Mouse (Mus musculus) CH12.LX (cell line): ENCODE results near the gene Ppp1r35. TPM values are rescaled to one million over a fixed set of nuclear protein-coding genes. Genes with fewer than 3 reads are reported as not detected.

Source experiments
- DNase-seq: peaks from one replicate; pipeline ENCODE4 v3.0.0-alpha.2; 2013; ENCODE audit errors: extremely low read depth
- H3K27ac ChIP-seq: 2 replicates; pipeline ENCODE4 v1.5.1; 2012; ENCODE audit warnings: low read depth, mild to moderate bottlenecking, control low read depth, moderate library complexity; ENCODE audit not compliant: insufficient read depth
- H3K27me3 ChIP-seq: replicated peaks from 2 replicates; pipeline ENCODE3; 2012; ENCODE audit warnings: inconsistent platforms
- H3K36me3 ChIP-seq, 2 experiments: replicated peaks in 1 of 2; 2 replicates each; pipeline versions ENCODE3 to v1.6.1; 2012; ENCODE audit warnings: inconsistent platforms in 1 of 2, low read length in 1 of 2, mild to moderate bottlenecking in 1 of 2, mixed read lengths in 1 of 2, moderate library complexity in 1 of 2; ENCODE audit not compliant: control insufficient read depth in 1 of 2, insufficient read depth in 1 of 2
- H3K4me1 ChIP-seq, 2 experiments: 2 replicates each; pipeline ENCODE4 v1.6.1; 2012; ENCODE audit warnings: inconsistent platforms in 1 of 2, moderate library complexity in 1 of 2; ENCODE audit not compliant: insufficient read depth in 2 of 2, control insufficient read depth in 1 of 2
- H3K4me2 ChIP-seq: 2 replicates; pipeline ENCODE4 v1.6.1; 2012; ENCODE audit warnings: low read depth, mild to moderate bottlenecking, control low read depth; ENCODE audit not compliant: poor library complexity, insufficient read depth, severe bottlenecking
- H3K4me3 ChIP-seq, 3 experiments: fragments of 150-350 bp in 1 of 3; sonication (generic) in 1 of 3; replicated peaks in 1 of 3; 2 replicates each; pipeline versions ENCODE3 to v1.5.1; 2011 to 2012; ENCODE audit warnings: low read depth in 2 of 3, low read length in 2 of 3, mild to moderate bottlenecking in 2 of 3, moderate library complexity in 2 of 3, control low read depth in 1 of 3, improper control_type of control experiment in 1 of 3, inconsistent platforms in 1 of 3, mixed read lengths in 1 of 3; ENCODE audit not compliant: poor library complexity in 1 of 3
- H3K79me2 ChIP-seq: replicated peaks from 2 replicates; pipeline ENCODE4 v1.6.1; 2012; ENCODE audit warnings: mild to moderate bottlenecking, moderate library complexity; ENCODE audit not compliant: control insufficient read depth, poor library complexity, insufficient read depth, severe bottlenecking; ENCODE audit errors: extremely low read depth
- H3K9ac ChIP-seq: 2 replicates; pipeline ENCODE4 v1.6.1; 2012; ENCODE audit warnings: low read depth, mild to moderate bottlenecking, control low read depth, moderate library complexity; ENCODE audit not compliant: insufficient read depth
- H3K9me3 ChIP-seq: replicated peaks from 2 replicates; pipeline ENCODE3; 2012; ENCODE audit warnings: low read length, inconsistent platforms, mixed read lengths
- CHD1 ChIP-seq: IDR thresholded peaks from 2 replicates; pipeline ENCODE4 v1.6.1; 2012; ENCODE audit warnings: low read depth, low read length, improper control_type of control experiment, inconsistent platforms
- CTCF ChIP-seq, 2 experiments: IDR thresholded peaks in 1 of 2; conservative IDR thresholded peaks in 1 of 2; 2 replicates each; pipeline ENCODE4 v1.5.1; 2011 to 2012; ENCODE audit warnings: low read depth in 2 of 2, low read length in 2 of 2, improper control_type of control experiment in 1 of 2, inconsistent platforms in 1 of 2, mild to moderate bottlenecking in 1 of 2, moderate library complexity in 1 of 2
- EP300 ChIP-seq: IDR thresholded peaks from 2 replicates; pipeline ENCODE4 v1.6.1; 2011; ENCODE audit warnings: low read length, improper control_type of control experiment
- MAFK ChIP-seq: IDR thresholded peaks from 2 replicates; pipeline ENCODE4 v1.6.1; 2011; ENCODE audit warnings: low read length, improper control_type of control experiment; ENCODE audit not compliant: insufficient replicate concordance
- MAZ ChIP-seq: IDR thresholded peaks from 2 replicates; pipeline ENCODE4 v1.6.1; 2012; ENCODE audit warnings: low read depth, mild to moderate bottlenecking, inconsistent platforms, low read length, improper control_type of control experiment, moderate library complexity
- MEF2A ChIP-seq: IDR thresholded peaks from 2 replicates; pipeline ENCODE4 v1.6.1; 2014; ENCODE audit warnings: low read depth, mild to moderate bottlenecking, inconsistent platforms, low read length, improper control_type of control experiment, borderline replicate concordance
- MXI1 ChIP-seq: IDR thresholded peaks from 2 replicates; pipeline ENCODE4 v1.6.1; 2011; ENCODE audit warnings: mild to moderate bottlenecking, low read depth, low read length, improper control_type of control experiment
- NELFE ChIP-seq: IDR thresholded peaks from 2 replicates; pipeline ENCODE4 v1.6.1; 2011; ENCODE audit warnings: low read depth, low read length, improper control_type of control experiment
- PAX5 ChIP-seq: IDR thresholded peaks from 2 replicates; pipeline ENCODE4 v1.6.1; 2012; ENCODE audit warnings: low read length, inconsistent platforms, mixed read lengths
- POLR2A ChIP-seq: IDR thresholded peaks from 2 replicates; pipeline ENCODE4 v1.6.1; 2011; ENCODE audit warnings: low read depth, mild to moderate bottlenecking, improper control_type of control experiment, low read length
- POLR2AphosphoS2 ChIP-seq: IDR thresholded peaks from 2 replicates; pipeline ENCODE4 v1.6.1; 2011; ENCODE audit warnings: low read depth, low read length, improper control_type of control experiment
- RAD21 ChIP-seq: IDR thresholded peaks from 2 replicates; pipeline ENCODE4 v1.6.1; 2011; ENCODE audit warnings: low read depth, mild to moderate bottlenecking, low read length, improper control_type of control experiment, moderate library complexity
- RCOR1 ChIP-seq: conservative IDR thresholded peaks from 2 replicates; pipeline ENCODE4 v1.6.1; 2012; ENCODE audit warnings: low read depth, mild to moderate bottlenecking, inconsistent platforms, low read length, improper control_type of control experiment
- SMC3 ChIP-seq: IDR thresholded peaks from 2 replicates; pipeline ENCODE4 v1.6.1; 2011; ENCODE audit warnings: low read depth, low read length, improper control_type of control experiment
- TBP ChIP-seq: conservative IDR thresholded peaks from 2 replicates; pipeline ENCODE4 v1.6.1; 2011; ENCODE audit warnings: low read depth, low read length, improper control_type of control experiment
- UBTF ChIP-seq: IDR thresholded peaks from 2 replicates; pipeline ENCODE4 v1.6.1; 2012; ENCODE audit warnings: low read depth, mild to moderate bottlenecking, inconsistent platforms, low read length, improper control_type of control experiment, moderate library complexity
- USF1 ChIP-seq: IDR thresholded peaks from 2 replicates; pipeline ENCODE4 v1.6.1; 2014; ENCODE audit warnings: low read depth, mild to moderate bottlenecking, inconsistent platforms, low read length, improper control_type of control experiment
- ZKSCAN1 ChIP-seq: IDR thresholded peaks from 2 replicates; pipeline ENCODE4 v1.6.1; 2012; ENCODE audit warnings: low read depth, inconsistent platforms, low read length, improper control_type of control experiment, borderline replicate concordance
- dilution Hi-C: fragments of 300-500 bp; cut with MboI; formaldehyde crosslinking; loops from 2 replicates; pipeline ENCODE4 v1.14.3; 2020; ENCODE audit warnings: low sequenced_read_pairs; ENCODE audit not compliant: extremely low pct_unique_long_range_greater_than_20kb, extremely low pct_ligation_motif_present
- in situ Hi-C: fragments of 300-500 bp; cut with MboI; formaldehyde crosslinking; loops from 3 replicates; pipeline ENCODE4 v1.14.3; 2019; ENCODE audit warnings: low sequenced_read_pairs, low pct_ligation_motif_present, low pct_unique_long_range_greater_than_20kb, mixed read lengths
- polyA plus RNA-seq: library from polyadenylated mRNA; unstranded; fragments of >175 nt; gene quantifications from 2 replicates; pipeline ENCODE4 v1.2.1, GENCODE M21; 2012; ENCODE audit warnings: low read depth; ENCODE audit not compliant: insufficient read length
- total RNA-seq, 2 experiments: library from RNA; depleted of rRNA; stranded (reverse); fragments of 300-350 nt in 1 of 2; fragments of >200 nt in 1 of 2; gene quantifications; 2 replicates each; pipeline ENCODE4 v1.2.3; 2012 to 2014

The Ppp1r35 gene
- total and polyA plus RNA-seq, 3 experiments = 17.3 to 34.6 (median 23.3) TPM

GRCm38 (mm10) chr5:137768475-137768874, 10.2 kb upstream of the Ppp1r35 start:
- in situ Hi-C loops (loop anchor here (25.0 kb wide), 1 partner anchor 256 kb away; the partner anchor contains the start of genes Gigyf1 and Pop7), dilution Hi-C loops (no loop called here)
- TF ChIP-seq UBTF (no peak), PAX5 (no peak), RCOR1 (no peak), MAFK (no peak), USF1 (no peak), RAD21 (no peak), MXI1 (no peak), NELFE (no peak), MAZ (no peak), EP300 (no peak), CHD1 (no peak), ZKSCAN1 (no peak), TBP (no peak), POLR2A (no peak), MEF2A (no peak), SMC3 (no peak)
- Histone ChIP-seq H3K4me3 (no peak overlapping the region), H3K9ac (no peak overlapping the region), H3K4me2 (no peak overlapping the region), H3K27ac (no peak overlapping the region), H3K4me1 (peaks cover 3 to 4% of the 10 kb centered on the region in 2 experiments; a peak in 1 of 4 replicates), H3K27me3 (no peaks in the 10 kb centered on the region), H3K9me3 (peaks cover 2% of the 10 kb centered on the region), H3K36me3 (peaks cover 0 to 4% of the 10 kb centered on the region in 2 experiments), H3K79me2 (no peaks in the 10 kb centered on the region)
- no peak for DNase-seq

DNA sequence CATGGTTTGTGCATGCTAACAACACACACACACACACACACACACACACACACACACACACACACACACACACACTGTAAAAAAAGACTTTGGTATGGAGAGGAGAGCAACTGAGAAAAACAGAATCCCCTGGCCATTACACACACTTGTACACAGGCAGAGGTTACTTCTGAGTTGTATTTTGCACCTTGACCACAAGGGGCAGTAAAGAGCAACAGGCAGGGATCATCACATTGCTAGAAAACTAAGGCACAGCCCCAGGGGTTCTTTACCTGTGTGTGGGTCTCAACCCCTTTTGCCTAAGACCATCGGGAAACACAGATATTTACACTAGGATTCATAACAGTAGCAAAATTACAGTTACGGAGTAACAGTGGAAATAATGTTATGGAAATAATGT, 7.9 kb upstream of the Ppp1r35 start:
- in situ Hi-C loops = loop anchor here (25.0 kb wide), 1 partner anchor 258 kb away; the partner anchor contains the start of genes Gigyf1 and Pop7
- H3K79me2 ChIP-seq = no peaks in the 10 kb centered on the region
- peaks cover 3 to 4% of the 10 kb centered on the region in 2 experiments; a peak in 1 of 4 replicates for H3K4me1 ChIP-seq
- peaks cover 2% of the 10 kb centered on the region for H3K9me3 ChIP-seq
- H3K9ac ChIP-seq = no peak overlapping the region
- no peak overlapping the region for H3K4me3 ChIP-seq
- dilution Hi-C loops = no loop called here
- TF ChIP-seq POLR2AphosphoS2 (no peak), RAD21 (peak; percentile 56), SMC3 (peak; percentile 41), CTCF (conservative IDR thresholded peaks at IDR 0.05 in 1 of 2, IDR thresholded peaks at IDR 0.05 in 1 of 2; ENCODE audit: low read depth in 2 of 2, low read length in 2 of 2) (peak; percentile 80 to 97)
- DNase-seq = peak; percentile 75
- H3K36me3 ChIP-seq = peaks cover 0 to 2% of the 10 kb centered on the region in 2 experiments
- H3K27me3 ChIP-seq = no peaks in the 10 kb centered on the region
- no peak overlapping the region for H3K27ac ChIP-seq
- H3K4me2 ChIP-seq = no peak overlapping the region
